Mouse (Mus musculus) kidney, adult 2 months (tissue): Measurements from ENCODE around the gene Gm13285.

ENCODE experiments used
- CTCF ChIP-seq: fragments of 200-500 bp; conservative IDR thresholded peaks from 2 replicates; pipeline ENCODE4 v1.5.1; 2011; ENCODE audit warnings: low read depth, mild to moderate bottlenecking, control low read depth, low read length, moderate library complexity, mixed read lengths; ENCODE audit not compliant: insufficient read depth, insufficient read length
- POLR2A ChIP-seq: fragments of 200-500 bp; IDR thresholded peaks from one replicate; pipeline ENCODE4 v1.6.1; 2011; ENCODE audit warnings: low read depth, low read length, control low read depth

DNA sequence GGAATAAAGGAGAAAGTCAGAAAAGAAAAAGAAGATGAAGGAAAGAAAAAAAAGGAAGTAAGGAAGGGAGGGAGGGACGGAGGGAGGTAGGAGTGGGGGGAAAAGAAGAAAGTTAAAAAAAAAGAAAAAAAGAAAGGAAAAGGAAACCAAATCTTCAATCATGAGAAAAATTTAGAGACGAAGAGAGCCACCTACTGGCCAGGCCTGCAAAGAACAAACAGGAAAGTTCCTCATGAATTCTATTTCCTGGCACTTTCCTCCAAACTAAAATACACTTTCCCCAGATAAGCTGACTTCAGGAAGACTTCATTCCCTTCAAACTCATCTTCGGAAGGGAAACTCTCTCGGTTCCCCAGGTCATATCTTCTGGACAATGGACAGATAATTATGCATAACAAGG is 31.1 kb downstream of the Gm13285 start:
- TF ChIP-seq CTCF (0 out of 2 replicates have a peak, but pooled peaks have one; percentile 7), POLR2A (no peak)
